Comparison of ENCODE assay signal across 8 mouse cellular contexts in genomic region chr11:71751174-71751611, GRCm38 (mm10). TPM values are rescaled to one million over a fixed set of nuclear protein-coding genes. Genes with fewer than 3 reads are reported as not detected.
DNase-seq lines count a peak whose midpoint lies in the region; ATAC-seq lines count a peak whose summit lies in the region.

No protein-coding gene starts in this region.

- H3K36me3 ChIP-seq in hindbrain, embryonic 16.5 days (ENCODE audit: control insufficient read depth, insufficient read depth, low read length) = no peaks in the 10 kb centered on the region
- H3K36me3 ChIP-seq in lung, embryonic 16.5 days (ENCODE audit: control insufficient read depth, insufficient read depth, low read length) = no peaks in the 10 kb centered on the region

- WGBS in hindbrain, embryonic 16.5 days = under 1% methylated on average over 33 of the region's 41 CpGs
- 1% methylated on average over 37 of the region's 41 CpGs for WGBS in lung, embryonic 16.5 days

- H3K27ac ChIP-seq in hindbrain, embryonic 16.5 days (ENCODE audit: low read depth, low read length) = peak overlapping the region; percentile 84
- H3K27ac ChIP-seq in lung, embryonic 16.5 days (ENCODE audit: low read length) = no peak overlapping the region

- H3K27me3 ChIP-seq in hindbrain, embryonic 16.5 days (replicated peaks; ENCODE audit: control insufficient read depth, insufficient read depth, low read length) = no peaks in the 10 kb centered on the region
- peaks cover 34% of the 10 kb centered on the region for H3K27me3 ChIP-seq in lung, embryonic 16.5 days (ENCODE audit: control insufficient read depth, insufficient read depth, low read depth, low read length)

- ATAC-seq in hindbrain, embryonic 16.5 days = peak; percentile 21
- peak; percentile 32; the same call in 1 of the 2 replicates for ATAC-seq in lung, embryonic 16.5 days (ENCODE audit: low read depth)

- peaks cover 39% of the 10 kb centered on the region for H3K4me1 ChIP-seq in hindbrain, embryonic 16.5 days (ENCODE audit: control insufficient read depth, insufficient read depth, low read depth, low read length)
- H3K4me1 ChIP-seq in lung, embryonic 16.5 days (replicated peaks; ENCODE audit: control insufficient read depth, insufficient read depth, low read length) = 0 out of 2 replicates have a peak, but pooled peaks cover 3% of the 10 kb centered on the region

- H3K9me3 ChIP-seq in hindbrain, embryonic 16.5 days (ENCODE audit: control insufficient read depth, low read length) = no peaks in the 10 kb centered on the region
- no peaks in the 10 kb centered on the region for H3K9me3 ChIP-seq in lung, embryonic 16.5 days (ENCODE audit: control insufficient read depth, low read length)

- DNase-seq in adrenal gland, postnatal 14 days = peak; percentile 48
- DNase-seq in adrenal gland, adult 2 months = no peak
- DNase-seq in retina, embryonic 14.5 days (ENCODE audit: low spot score) = peak; percentile 45
- no peak for DNase-seq in retina, postnatal 1 day
- peak; percentile 28 for DNase-seq in testis, postnatal 14 days (ENCODE audit: low spot score)
- no peak for DNase-seq in left cerebral cortex, adult 8-10 months (ENCODE audit: low spot score in 2 of 2)

- peak overlapping the region; percentile 82 for H3K4me2 ChIP-seq in hindbrain, embryonic 16.5 days (ENCODE audit: low read length)
- peak overlapping the region; percentile 81 for H3K4me2 ChIP-seq in lung, embryonic 16.5 days (ENCODE audit: low read depth, low read length)

- peak overlapping the region; percentile 91 for H3K9ac ChIP-seq in hindbrain, embryonic 16.5 days (ENCODE audit: low read depth, low read length)
- H3K9ac ChIP-seq in lung, embryonic 16.5 days (ENCODE audit: low read length) = peak overlapping the region; percentile 64

- H3K4me3 ChIP-seq in hindbrain, embryonic 16.5 days (ENCODE audit: low read length) = peak overlapping the region; percentile 88
- peak overlapping the region; percentile 59 for H3K4me3 ChIP-seq in lung, embryonic 16.5 days (ENCODE audit: low read length)

RNA-seq across cellular contexts. Expression of gene Wscd1, which starts 1.5 kb away (rescaled TPM):
- total RNA-seq in adrenal gland, postnatal 14 days (2021) = 7.0 and 9.6 TPM in 2 replicates
- total RNA-seq in adrenal gland, adult 2 months (2021) = 1 to 10 TPM; 4.5 to 6.5 TPM
- polyA plus RNA-seq in adrenal gland, adult 2 months (2012; rRNA removed) = 7.3 and 8.8 TPM in 2 replicates
- 98.8 and 106 TPM in 2 replicates for polyA plus RNA-seq in hindbrain, embryonic 16.5 days (2015; fragmentation: Nextera tagmentation; extraction: Ambion mirVana)
- 11.4 and 11.8 TPM in 2 replicates for polyA plus RNA-seq in lung, embryonic 16.5 days (2015; fragmentation: Nextera tagmentation; extraction: Ambion mirVana)
- total RNA-seq in left cerebral cortex, adult 8-10 months (2022) = 10 to 100 TPM; 68.6 to 75.8 (median 73.9) TPM

Comparison
In these comparisons a context has a peak if more than half of its experiments do, and no peak if none do; other contexts are left out.
1. DNase-seq: peak in adrenal gland, postnatal 14 days (single experiment), retina, embryonic 14.5 days (single experiment) and testis, postnatal 14 days (single experiment); none in adrenal gland, adult 2 months (single experiment), retina, postnatal 1 day (single experiment) and left cerebral cortex, adult 8-10 months (0 of 2).